Mouse (Mus musculus) brain, embryonic 14.5 days (tissue): ENCODE measurements around the gene Ss18l2.

Source experiments
- CTCF ChIP-seq: fragments of 200-500 bp; IDR thresholded peaks from 2 replicates; pipeline ENCODE4 v1.5.1; 2012; ENCODE audit warnings: inconsistent platforms, mild to moderate bottlenecking, moderate library complexity, borderline replicate concordance; ENCODE audit not compliant: insufficient read depth, insufficient read length; ENCODE audit errors: extremely low read depth
- POLR2A ChIP-seq: fragments of 200-500 bp; IDR thresholded peaks from 2 replicates; pipeline ENCODE4 v1.6.1; 2012; ENCODE audit warnings: mild to moderate bottlenecking, inconsistent platforms, borderline replicate concordance; ENCODE audit not compliant: poor library complexity, insufficient read depth, insufficient read length, severe bottlenecking; ENCODE audit errors: extremely low read depth

- TF ChIP-seq CTCF (no peak), POLR2A (no peak)
These were observed 32.7 kb upstream of the Ss18l2 start for GRCm38 (mm10) chr9:121677476-121677875.
